Mouse (Mus musculus): ENCODE measurements at regions not wholly inside any gene's neighbourhood (a gene's known extent, or its start where the extent isn't known, plus 50 kb on each side); places are given as distances from the start of the nearest gene placed in this dataset.
"Not testable (repeated sequence)": the region's sequence is repeated elsewhere in the genome, so short reads cannot be mapped to it uniquely, and the experiment has no call there.

- DNase-seq (ENCODE audit: low read depth, low spot score), result no peak
Observed at GRCm38 (mm10) chr2:17896036-17896435, 100.7 kb downstream of the H2al2a start.

GRCm38 (mm10) chr2:17892661-17893060 lies 104.1 kb downstream of the H2al2a start:
- DNase-seq (ENCODE audit: low read depth, low spot score), result not testable (repeated sequence)

- no peak for DNase-seq (ENCODE audit: low read depth, low spot score)
Observed at GRCm38 (mm10) chr2:17887699-17888098, 109.1 kb downstream of the H2al2a start.

GRCm38 (mm10) chr2:17882389-17882788 lies 114.4 kb downstream of the H2al2a start:
- DNase-seq (ENCODE audit: low read depth, low spot score), result no peak

- DNase-seq (ENCODE audit: low read depth, low spot score), result no peak
Observed at GRCm38 (mm10) chr2:17880800-17881717, 115.7 kb downstream of the H2al2a start.

- no peak for DNase-seq (ENCODE audit: low read depth, low spot score)
Observed at GRCm38 (mm10) chr2:17877901-17878300, 118.9 kb downstream of the H2al2a start.

- no peak for DNase-seq (ENCODE audit: low read depth, low spot score)
Observed at GRCm38 (mm10) chr2:17876942-17877341, 119.8 kb downstream of the H2al2a start.

- no peak for DNase-seq (ENCODE audit: low read depth, low spot score)
Observed at GRCm38 (mm10) chr2:17876155-17876554, 120.6 kb downstream of the H2al2a start.

- no peak for DNase-seq (ENCODE audit: low read depth, low spot score)
Observed at GRCm38 (mm10) chr2:17870562-17870961, 126.2 kb downstream of the H2al2a start.

GRCm38 (mm10) chr2:17868145-17868544 lies 128.6 kb downstream of the H2al2a start:
- no peak for DNase-seq (ENCODE audit: low read depth, low spot score)

- DNase-seq (ENCODE audit: low read depth, low spot score), result no peak
Observed at GRCm38 (mm10) chr2:17867341-17867740, 129.4 kb downstream of the H2al2a start.

GRCm38 (mm10) chr2:17861765-17862495 lies 130.7 kb upstream of the Nebl start:
- DNase-seq (ENCODE audit: low read depth, low spot score), result peak; percentile 53

- no peak for DNase-seq (ENCODE audit: low read depth, low spot score)
Observed at GRCm38 (mm10) chr2:17860922-17861559, 129.8 kb upstream of the Nebl start.

- no peak for DNase-seq (ENCODE audit: low read depth, low spot score)
Observed at GRCm38 (mm10) chr2:17859234-17859633, 128.0 kb upstream of the Nebl start.

- peak; percentile 58 for DNase-seq (ENCODE audit: low read depth, low spot score)
Observed at GRCm38 (mm10) chr2:17858326-17858725, 127.1 kb upstream of the Nebl start.

- DNase-seq (ENCODE audit: low read depth, low spot score), result no peak
Observed at GRCm38 (mm10) chr2:17855566-17856264, 124.5 kb upstream of the Nebl start.

GRCm38 (mm10) chr2:17854088-17854487 lies 122.8 kb upstream of the Nebl start:
- DNase-seq (ENCODE audit: low read depth, low spot score), result no peak

GRCm38 (mm10) chr2:17853500-17854011 lies 122.3 kb upstream of the Nebl start:
- no peak for DNase-seq (ENCODE audit: low read depth, low spot score)

- DNase-seq (ENCODE audit: low read depth, low spot score), result no peak
Observed at GRCm38 (mm10) chr2:17852740-17853499, 121.7 kb upstream of the Nebl start.

- DNase-seq (ENCODE audit: low read depth, low spot score), result no peak
Observed at GRCm38 (mm10) chr2:17850741-17851140, 119.5 kb upstream of the Nebl start.

- no peak for DNase-seq (ENCODE audit: low read depth, low spot score)
Observed at GRCm38 (mm10) chr2:17849267-17849666, 118.0 kb upstream of the Nebl start.
